Mouse (Mus musculus) heart, adult 9 months (tissue): ENCODE results near the gene Cald1.
A peak's percentile ranks its signal among the peaks of the same experiment; 100 is the strongest.

Source experiments
- DNase-seq, 2 experiments: peaks; one replicate each; pipeline ENCODE4 v3.0.0; 2022; ENCODE audit warnings: low spot score in 2 of 2

The Cald1 gene

DNA sequence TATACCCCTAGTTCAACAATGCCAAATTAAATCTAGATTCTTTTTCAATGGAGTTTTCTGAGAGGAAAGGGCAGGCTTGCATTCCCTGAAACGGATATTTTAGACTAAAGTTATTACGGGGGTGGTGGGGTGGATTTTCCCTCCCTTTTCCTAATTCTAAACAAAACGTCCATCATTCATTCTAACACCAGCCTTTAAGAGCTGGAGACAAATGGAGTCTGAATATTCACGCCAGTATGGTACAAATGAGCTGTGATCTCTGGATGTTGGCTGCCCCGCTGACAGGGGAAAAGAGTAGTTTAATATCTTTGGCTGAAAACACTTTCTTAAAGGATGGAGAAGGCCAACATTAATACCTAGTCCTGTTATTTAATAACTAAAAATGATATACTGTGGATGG is 66.4 kb downstream of the Cald1 start:
- no peak for DNase-seq

DNA sequence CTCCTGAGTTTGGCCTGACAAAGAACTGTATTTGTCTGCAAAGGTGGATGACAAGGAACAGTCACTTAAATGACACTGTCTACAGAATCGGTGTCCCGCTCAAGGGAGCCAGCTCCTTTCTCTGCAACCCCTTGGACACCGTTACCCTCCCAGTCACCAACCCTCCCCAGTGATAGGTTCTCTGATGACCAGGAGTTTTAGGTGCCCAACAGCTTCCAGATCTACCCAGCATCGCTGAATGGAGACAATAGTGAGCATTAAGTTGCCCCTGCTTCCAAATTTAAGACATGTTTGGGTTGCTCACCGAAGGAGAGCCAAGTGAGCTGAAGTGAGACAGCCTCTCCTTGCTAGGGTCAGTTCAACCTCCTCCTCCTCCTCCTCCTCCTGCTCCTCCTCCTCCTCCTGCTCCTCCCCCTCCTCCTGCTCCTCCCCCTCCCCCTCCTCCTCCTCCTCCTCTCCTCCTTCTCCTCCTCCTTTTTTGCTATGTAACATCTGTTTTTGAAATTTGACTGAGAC is 70.5 kb downstream of the Cald1 start:
- no peak for DNase-seq

DNA sequence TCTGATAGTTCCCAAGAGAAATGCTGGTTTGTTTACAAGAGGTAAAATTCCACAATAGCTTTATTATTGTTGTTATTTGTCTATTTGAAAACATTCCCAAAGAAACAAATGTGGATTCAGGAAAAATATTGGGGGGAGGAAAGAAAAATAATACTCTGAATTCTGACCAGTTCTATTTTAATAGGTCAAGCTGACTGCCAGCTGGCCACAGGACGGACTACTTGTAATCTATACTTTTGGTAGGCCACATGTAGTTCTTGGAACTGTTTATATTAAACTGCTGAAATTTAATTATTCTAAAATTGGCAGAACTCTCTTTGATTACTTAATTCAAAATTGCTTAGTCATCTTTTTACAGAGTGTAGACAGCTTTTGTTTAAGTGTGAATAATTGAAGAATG is 73.1 kb downstream of the Cald1 start:
- no peak for DNase-seq

GRCm38 (mm10) chr6:34674416-34674815 is 76.1 kb downstream of the Cald1 start:
- DNase-seq, result no peak

DNA sequence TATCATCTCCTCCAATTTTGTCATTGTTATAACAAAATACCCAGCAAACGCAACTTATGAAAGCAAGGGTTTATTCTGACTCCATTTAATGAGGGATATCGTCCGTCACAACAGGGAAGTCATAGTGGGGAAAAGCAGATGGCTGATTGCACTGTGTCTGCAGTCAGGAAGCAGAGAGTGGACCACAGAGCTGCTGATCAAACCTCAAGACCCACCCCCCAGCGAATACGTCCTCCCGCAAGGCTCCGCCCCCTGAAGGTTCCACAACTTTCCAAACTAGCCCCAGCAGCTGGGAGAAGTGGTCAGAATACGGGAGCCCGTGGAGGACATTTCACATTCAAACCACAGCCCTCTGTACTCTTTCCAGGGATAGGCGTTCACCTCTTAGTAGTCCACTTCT is 76.6 kb downstream of the Cald1 start:
- no peak for DNase-seq

- no peak for DNase-seq
These were observed 83.8 kb downstream of the Cald1 start for GRCm38 (mm10) chr6:34682126-34682525.

GRCm38 (mm10) chr6:34684886-34685285 is 86.6 kb downstream of the Cald1 start:
- DNase-seq, result peak; percentile 45 to 51

- peak; percentile 53 to 68 for DNase-seq
These were observed 90.7 kb downstream of the Cald1 start for GRCm38 (mm10) chr6:34688971-34689370.

GRCm38 (mm10) chr6:34691416-34691815 is 93.1 kb downstream of the Cald1 start:
- DNase-seq, result no peak

DNA sequence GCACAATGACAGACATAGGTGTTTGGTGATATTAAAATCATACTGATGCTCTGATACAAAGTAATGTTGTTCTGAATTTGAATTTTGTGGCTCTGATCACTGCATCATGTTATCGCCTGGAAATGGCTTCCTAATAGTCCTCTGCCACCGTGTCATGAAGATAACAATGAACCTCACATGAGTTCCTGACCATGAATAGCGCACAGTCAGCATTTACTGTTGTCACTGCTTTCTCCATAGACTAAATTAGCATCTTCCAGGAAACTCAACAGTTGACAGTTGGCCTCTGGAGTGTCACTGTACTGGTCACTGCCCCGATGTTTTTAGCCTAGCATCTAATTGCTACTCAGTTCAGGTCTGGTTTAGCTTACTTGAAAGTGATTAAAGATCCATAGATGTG is 95.8 kb downstream of the Cald1 start:
- no peak for DNase-seq

DNA sequence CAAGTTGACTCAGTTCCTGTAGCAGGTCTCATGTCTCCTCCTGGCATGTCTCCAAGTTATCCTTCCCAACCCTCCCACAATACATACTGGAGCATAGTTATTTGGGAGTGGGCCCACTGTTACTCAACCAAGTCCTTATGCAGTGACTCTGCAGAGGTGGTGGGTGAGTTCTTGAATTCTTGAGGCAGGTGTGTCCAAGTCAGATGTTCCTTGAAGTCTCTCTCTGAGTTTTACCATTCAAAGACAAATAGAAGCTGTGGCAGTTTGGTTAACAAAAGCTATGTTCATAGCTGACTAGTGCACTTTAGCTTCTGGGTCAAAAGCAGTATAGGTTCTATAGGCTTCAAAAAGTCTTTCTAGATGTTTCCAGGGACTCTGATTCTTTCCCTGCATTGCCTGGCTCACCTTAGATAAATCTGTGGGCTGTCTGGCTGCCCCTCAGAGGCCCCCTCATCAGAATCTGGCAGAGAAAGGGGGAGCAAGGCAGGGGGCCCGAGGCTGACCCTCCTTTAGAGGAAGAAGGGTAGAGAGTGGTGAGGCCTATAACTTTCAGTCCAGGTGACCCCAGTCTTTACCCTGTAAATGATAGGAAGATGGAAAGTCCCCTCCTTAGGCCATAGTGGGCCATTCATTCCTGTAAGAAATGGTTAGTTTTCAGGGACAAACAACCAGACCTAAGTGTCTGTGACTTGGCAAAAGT is 105.3 kb downstream of the Cald1 start:
- DNase-seq, result no peak

DNA sequence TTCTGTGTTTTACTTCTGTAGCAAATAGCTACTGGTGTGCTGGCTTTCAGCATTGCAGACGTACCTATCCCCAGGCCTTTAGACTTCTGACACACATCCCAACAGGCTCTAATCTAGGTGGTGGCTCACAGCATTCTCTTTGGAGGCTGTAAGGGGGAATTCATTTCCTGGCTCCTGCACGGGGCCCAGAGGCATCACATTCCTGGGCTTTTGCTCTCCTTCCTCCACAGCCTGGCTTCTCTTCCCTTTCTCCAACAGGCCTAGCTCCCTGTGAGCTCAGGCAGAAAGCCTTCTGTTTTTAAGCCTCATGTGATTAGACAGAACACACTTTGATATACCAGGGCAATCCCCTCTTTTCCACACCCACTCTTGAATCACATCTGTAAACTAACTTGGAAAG is 109.2 kb downstream of the Cald1 start:
- no peak for DNase-seq

GRCm38 (mm10) chr6:34708650-34709265 is 110.5 kb downstream of the Cald1 start:
- peak in 1 of 2 experiments; percentile 20 for DNase-seq

DNA sequence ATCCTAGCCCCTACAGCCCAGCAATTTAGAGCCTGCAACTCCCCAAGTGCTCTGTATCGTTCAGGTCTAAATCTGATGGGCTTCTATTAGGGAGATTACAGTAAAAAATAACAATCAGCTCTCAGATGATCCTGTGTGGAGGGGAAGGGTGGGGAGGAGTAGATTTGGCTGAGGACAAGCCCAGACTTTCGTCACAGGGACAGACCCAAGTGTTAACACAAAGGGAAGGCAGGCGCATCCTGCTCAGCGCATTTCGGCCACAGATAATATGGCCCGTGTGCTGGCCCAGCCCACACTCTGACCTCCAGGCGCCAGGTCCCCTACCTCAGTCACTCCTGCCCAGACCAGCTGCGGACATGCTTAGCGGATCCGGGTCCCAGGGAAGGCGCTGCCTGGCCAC is 111.0 kb downstream of the Cald1 start:
- peak; percentile 80 to 83 for DNase-seq

DNA sequence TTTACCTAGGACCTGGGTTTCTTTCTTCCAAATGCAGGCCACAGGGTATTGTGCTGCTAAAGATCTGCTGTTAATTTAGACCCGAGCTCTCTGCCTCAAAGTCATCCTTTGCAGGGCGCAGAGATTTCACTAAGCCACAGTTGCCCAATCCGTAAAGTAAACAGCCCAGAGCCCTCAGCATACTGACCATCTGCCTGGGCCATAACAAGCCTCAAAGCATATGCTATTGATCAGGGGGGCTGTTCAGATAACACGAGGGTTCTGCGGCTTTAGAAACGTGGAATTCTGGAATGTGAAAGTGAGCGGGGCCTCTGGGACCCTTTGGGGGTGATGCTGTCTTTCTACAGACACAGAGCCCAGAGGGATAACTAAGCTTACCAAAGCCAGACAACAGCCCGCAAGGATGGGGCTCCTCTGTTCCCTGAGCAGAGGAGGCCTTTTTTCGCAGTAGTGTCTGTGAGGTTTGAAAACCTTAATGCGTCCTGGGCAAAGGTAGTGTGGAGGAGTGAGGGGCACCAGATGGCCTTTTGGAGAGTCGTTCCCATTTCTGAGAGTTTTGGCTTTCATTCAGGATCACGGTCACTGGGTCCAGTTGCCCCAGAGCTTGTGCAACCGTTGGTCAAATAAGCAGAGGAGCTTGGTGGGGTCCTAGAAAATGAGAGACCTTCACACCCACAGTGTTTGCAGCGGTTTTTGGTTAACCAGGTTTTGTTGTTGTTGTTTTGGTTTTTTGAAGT is 111.8 kb downstream of the Cald1 start:
- DNase-seq, result no peak

DNA sequence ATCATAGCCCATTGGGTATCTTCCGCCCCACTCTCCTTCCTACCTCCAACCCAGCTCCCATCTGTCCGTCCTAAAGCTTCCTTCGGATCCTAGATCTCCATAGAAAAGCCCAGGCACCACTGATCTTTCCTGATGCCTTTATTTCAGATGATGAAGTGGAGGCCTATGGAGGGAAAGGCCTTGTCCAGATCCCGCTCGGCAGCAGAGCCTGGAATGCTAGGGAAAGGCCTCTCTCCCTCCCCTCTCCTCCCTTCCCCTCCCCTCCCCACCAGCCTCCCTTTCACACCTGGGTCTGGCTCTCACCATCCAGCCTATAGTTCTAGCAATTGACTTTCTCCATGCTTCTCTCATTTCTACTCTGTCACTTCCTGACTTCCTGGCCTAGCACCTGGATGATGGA is 112.5 kb downstream of the Cald1 start:
- DNase-seq, result no peak

DNA sequence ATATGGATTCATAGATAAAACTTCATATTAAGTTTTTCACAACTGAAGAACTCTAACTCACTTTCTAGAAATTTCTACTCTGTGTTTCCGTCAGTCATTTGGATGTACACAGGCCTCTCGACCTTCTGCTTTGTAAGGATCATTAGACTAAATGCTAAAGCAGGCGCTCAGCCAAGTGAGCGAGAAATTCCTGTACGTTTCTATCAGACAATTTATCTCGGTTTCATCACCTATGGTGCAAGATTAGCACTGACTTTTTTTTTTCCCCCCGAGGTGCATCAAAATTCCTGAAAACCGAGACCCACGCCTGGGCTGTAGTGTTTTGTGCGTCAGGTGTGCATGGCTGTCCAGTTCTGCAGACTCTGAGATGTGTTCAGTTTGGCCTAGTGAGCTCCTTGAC is 113.3 kb downstream of the Cald1 start:
- no peak for DNase-seq

DNA sequence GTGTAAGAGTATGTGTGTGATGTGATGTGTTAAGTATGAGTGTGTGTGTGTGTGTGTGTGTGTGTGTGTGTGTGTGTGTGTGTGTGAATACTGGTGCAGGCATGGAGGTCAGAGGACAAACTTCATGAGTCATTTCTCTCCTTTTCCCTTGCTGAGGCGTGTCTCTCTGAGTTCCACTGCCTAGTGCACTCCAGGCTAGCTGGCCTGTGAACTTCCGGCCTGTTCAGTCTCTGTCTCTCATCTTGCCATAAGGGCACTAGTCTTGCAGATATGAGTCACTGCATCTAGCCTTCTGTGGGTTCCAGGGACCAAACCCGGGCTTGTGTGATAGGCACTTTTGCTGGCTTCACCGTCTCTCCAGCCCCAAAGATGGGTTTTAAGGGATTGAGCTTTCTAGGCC is 114.9 kb downstream of the Cald1 start:
- no peak for DNase-seq

- no peak for DNase-seq
These were observed 115.5 kb downstream of the Cald1 start for GRCm38 (mm10) chr6:34713777-34714176.

DNA sequence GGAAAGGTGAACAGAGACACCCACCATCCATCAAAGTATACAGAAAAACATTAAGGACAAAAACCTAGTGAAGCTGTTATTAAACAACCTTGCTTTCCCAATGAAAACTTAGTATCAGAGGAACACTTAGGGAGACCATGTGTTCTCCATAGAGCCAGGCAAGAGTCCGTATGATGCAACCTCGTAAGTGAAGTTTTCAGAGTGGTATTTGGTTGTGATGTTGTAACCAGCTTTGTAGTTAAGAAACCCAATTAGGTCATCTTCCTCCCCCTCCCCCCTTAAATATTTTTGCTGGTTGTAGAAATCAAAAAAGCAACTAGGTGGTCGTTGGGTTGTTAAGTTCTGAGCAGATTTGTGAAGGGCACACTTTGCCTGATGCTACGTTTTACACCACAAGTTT is 116.3 kb downstream of the Cald1 start:
- no peak for DNase-seq

- DNase-seq, result no peak
These were observed 118.0 kb downstream of the Cald1 start for GRCm38 (mm10) chr6:34716206-34716887.
